Mouse (Mus musculus): ENCODE results near the gene Tkt. TPM values are rescaled to one million over a fixed set of nuclear protein-coding genes. Genes with fewer than 3 reads are reported as not detected.
"Not testable (repeated sequence)": the region's sequence is repeated elsewhere in the genome, so short reads cannot be mapped to it uniquely, and the experiment has no call there.

The Tkt gene
- polyA plus RNA-seq, 1 experiment from 2014 or later: 245 TPM

GRCm38 (mm10) chr14:30531896-30532295, 16.3 kb upstream of the Tkt start:
- no peak overlapping the region for H3K9ac ChIP-seq
- no peak overlapping the region for H3K4me3 ChIP-seq
- H3K27me3 ChIP-seq: no peaks in the 10 kb centered on the region
- no peak for ATAC-seq (ENCODE audit: insufficient number of reproducible peaks, insufficient read depth, low FRiP score, low TSS enrichment)
- H3K36me3 ChIP-seq: peaks cover 16% of the 10 kb centered on the region
- no peaks in the 10 kb centered on the region for H3K9me3 ChIP-seq
- H3K4me1 ChIP-seq: no peaks in the 10 kb centered on the region
- WGBS: 93% methylated on average over 6 of the region's 6 CpGs
- H3K4me2 ChIP-seq (replicated peaks): no peak overlapping the region
- no peak overlapping the region for H3K27ac ChIP-seq

DNA sequence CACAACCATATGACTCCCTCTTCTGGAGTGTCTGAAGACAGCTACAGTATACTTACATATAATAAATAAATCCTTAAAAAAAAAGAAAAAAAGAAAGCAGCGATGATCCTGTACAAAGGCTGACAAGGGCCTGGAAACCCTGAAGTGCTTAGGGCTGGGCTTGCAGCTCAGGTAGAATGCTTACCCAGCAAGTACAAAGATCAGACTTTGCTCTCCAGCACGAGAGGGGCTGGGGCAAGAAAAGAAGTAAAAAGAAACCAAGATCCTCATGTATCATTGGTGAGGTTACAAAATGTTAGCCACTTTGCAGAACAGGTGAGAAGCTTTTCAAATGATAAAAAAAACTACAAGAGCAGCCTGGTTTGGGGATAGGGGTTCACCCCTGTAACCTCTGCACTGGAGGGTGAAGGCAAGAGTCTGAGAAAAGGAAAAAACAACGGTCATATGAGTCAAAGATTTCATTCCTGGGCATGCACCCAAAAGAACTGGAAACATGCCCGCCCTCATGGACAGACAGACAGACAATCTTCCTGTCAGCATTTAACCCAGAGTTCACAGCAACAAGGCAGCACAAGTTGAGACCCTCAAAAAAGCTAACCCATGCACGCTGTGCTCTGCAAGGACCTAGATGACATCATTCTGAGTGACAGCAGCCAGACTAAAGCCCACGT, 14.2 kb upstream of the Tkt start:
- Histone ChIP-seq H3K4me1 (no peaks in the 10 kb centered on the region), H3K27ac (no peak overlapping the region), H3K4me3 (no peak overlapping the region), H3K4me2 (replicated peaks) (no peak overlapping the region), H3K9me3 (no peaks in the 10 kb centered on the region), H3K9ac (no peak overlapping the region), H3K27me3 (no peaks in the 10 kb centered on the region), H3K36me3 (peaks cover 3% of the 10 kb centered on the region; the same call in 1 of the 2 replicates)
- WGBS: 80% methylated on average over 6 of the region's 6 CpGs
- ATAC-seq (ENCODE audit: insufficient number of reproducible peaks, insufficient read depth, low FRiP score, low TSS enrichment): no peak

- H3K4me1 ChIP-seq: no peaks in the 10 kb centered on the region
- no peaks in the 10 kb centered on the region for H3K27me3 ChIP-seq
- H3K9ac ChIP-seq: no peak overlapping the region
- no peak overlapping the region for H3K4me2 ChIP-seq (replicated peaks)
- H3K36me3 ChIP-seq: no peaks in the 10 kb centered on the region
- H3K4me3 ChIP-seq: no peak overlapping the region
- no peaks in the 10 kb centered on the region for H3K9me3 ChIP-seq
- ATAC-seq (ENCODE audit: insufficient number of reproducible peaks, insufficient read depth, low FRiP score, low TSS enrichment): 0 out of 2 replicates have a peak, but pooled peaks have one; percentile 62
- 64% methylated on average over 10 of the region's 10 CpGs for WGBS
- H3K27ac ChIP-seq: no peak overlapping the region
Measured at GRCm38 (mm10) chr14:30541541-30541940, 6.6 kb upstream of the Tkt start.

DNA sequence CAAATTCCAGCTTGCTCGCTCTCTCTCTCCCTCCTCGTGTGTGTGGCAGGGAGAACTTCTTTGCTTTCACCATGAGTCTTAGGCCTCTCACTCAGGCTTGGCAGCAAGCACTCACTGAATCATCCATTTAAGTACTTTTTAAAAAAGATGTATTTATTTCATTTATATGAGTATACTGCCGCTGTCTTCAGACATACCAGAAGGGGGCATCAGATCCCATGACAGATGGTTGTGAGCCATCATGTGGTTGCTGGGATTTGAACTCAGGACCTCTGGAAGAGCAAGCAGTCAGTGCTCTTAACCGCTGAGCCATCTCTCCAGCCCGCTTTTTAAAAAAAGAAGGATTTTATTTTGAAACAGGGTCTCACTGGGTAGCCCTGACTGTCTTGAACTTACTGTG, 4.8 kb upstream of the Tkt start:
- not testable (repeated sequence) for H3K4me2 ChIP-seq (replicated peaks); H3K27me3 ChIP-seq; H3K9me3 ChIP-seq; H3K4me3 ChIP-seq; H3K9ac ChIP-seq; H3K36me3 ChIP-seq; H3K27ac ChIP-seq; H3K4me1 ChIP-seq; ATAC-seq (ENCODE audit: insufficient number of reproducible peaks, insufficient read depth, low FRiP score, low TSS enrichment)
- 74% methylated on average over 5 of the region's 5 CpGs for WGBS

GRCm38 (mm10) chr14:30548965-30549776, 1.0 kb downstream of the Tkt start:
- Histone ChIP-seq H3K27ac (peak overlapping the region; percentile 92), H3K9ac (peak overlapping the region; percentile 90), H3K4me3 (peak overlapping the region; percentile 68), H3K27me3 (no peaks in the 10 kb centered on the region), H3K36me3 (0 out of 2 replicates have a peak, but pooled peaks cover 1% of the 10 kb centered on the region), H3K4me1 (peaks cover 29% of the 10 kb centered on the region), H3K4me2 (replicated peaks) (peak overlapping the region; percentile 89), H3K9me3 (no peaks in the 10 kb centered on the region)
- WGBS: under 1% methylated on average over 64 of the region's 69 CpGs
- ATAC-seq (ENCODE audit: insufficient number of reproducible peaks, insufficient read depth, low FRiP score, low TSS enrichment): peak; percentile 90

GRCm38 (mm10) chr14:30549777-30550149, 1.6 kb downstream of the Tkt start:
- Histone ChIP-seq H3K27me3 (no peaks in the 10 kb centered on the region), H3K27ac (peak overlapping the region; percentile 92), H3K4me1 (peaks cover 29% of the 10 kb centered on the region), H3K4me2 (replicated peaks) (peak overlapping the region; percentile 89), H3K36me3 (0 out of 2 replicates have a peak, but pooled peaks cover 6% of the 10 kb centered on the region), H3K9ac (peak overlapping the region; percentile 90), H3K4me3 (peak overlapping the region; percentile 68), H3K9me3 (no peaks in the 10 kb centered on the region)
- WGBS: under 1% methylated on average over 10 of the region's 10 CpGs
- peak; percentile 1; the same call in 1 of the 2 replicates for ATAC-seq (ENCODE audit: insufficient number of reproducible peaks, insufficient read depth, low FRiP score, low TSS enrichment)

- WGBS: 34% methylated on average over 8 of the region's 8 CpGs
- Histone ChIP-seq H3K4me3 (peak overlapping the region; percentile 68), H3K4me1 (peaks cover 29% of the 10 kb centered on the region), H3K36me3 (0 out of 2 replicates have a peak, but pooled peaks cover 6% of the 10 kb centered on the region), H3K27ac (0 out of 2 replicates have a peak overlapping the region, but pooled peaks have one; percentile 92), H3K4me2 (replicated peaks) (peak overlapping the region; percentile 89), H3K9ac (peak overlapping the region; percentile 90), H3K9me3 (no peaks in the 10 kb centered on the region), H3K27me3 (no peaks in the 10 kb centered on the region)
- ATAC-seq (ENCODE audit: insufficient number of reproducible peaks, insufficient read depth, low FRiP score, low TSS enrichment): no peak
Measured at GRCm38 (mm10) chr14:30550232-30551070, 2.3 kb downstream of the Tkt start.

GRCm38 (mm10) chr14:30551509-30551908, 3.4 kb downstream of the Tkt start:
- Histone ChIP-seq H3K27ac (no peak overlapping the region), H3K36me3 (peaks cover 12% of the 10 kb centered on the region; the same call in 1 of the 2 replicates), H3K9ac (no peak overlapping the region), H3K27me3 (no peaks in the 10 kb centered on the region), H3K4me2 (replicated peaks) (peak overlapping the region; percentile 89), H3K4me1 (peaks cover 29% of the 10 kb centered on the region), H3K9me3 (no peaks in the 10 kb centered on the region), H3K4me3 (peak overlapping the region; percentile 68; the same call in 1 of the 2 replicates)
- ATAC-seq (ENCODE audit: insufficient number of reproducible peaks, insufficient read depth, low FRiP score, low TSS enrichment): no peak
- 78% methylated on average over 5 of the region's 5 CpGs for WGBS

DNA sequence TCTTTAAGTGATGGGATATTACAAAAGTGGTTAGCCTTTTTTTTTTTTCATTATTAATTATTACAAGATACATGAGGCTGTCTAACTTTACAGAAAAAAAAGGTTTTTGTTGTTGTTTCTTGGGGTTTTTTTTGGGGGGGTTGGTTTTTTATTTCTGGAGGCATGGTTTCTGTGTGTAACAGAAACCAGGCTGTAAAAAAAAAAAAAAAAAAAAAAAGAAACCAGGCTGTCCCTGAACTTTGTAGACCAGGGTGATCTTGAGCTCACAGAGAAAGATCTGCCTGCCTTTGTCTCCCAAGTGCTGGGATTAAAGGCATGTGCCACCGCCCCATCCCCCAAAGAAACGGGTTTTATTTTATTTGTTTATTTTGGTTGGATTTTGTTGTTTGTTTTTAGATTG, 3.8 kb downstream of the Tkt start:
- Histone ChIP-seq H3K36me3 (peaks cover 15% of the 10 kb centered on the region; the same call in 1 of the 2 replicates), H3K4me2 (replicated peaks) (peak overlapping the region; percentile 89), H3K4me1 (peaks cover 29% of the 10 kb centered on the region), H3K9me3 (no peaks in the 10 kb centered on the region), H3K27me3 (no peaks in the 10 kb centered on the region), H3K9ac (no peak overlapping the region), H3K27ac (no peak overlapping the region), H3K4me3 (no peak overlapping the region)
- 92% methylated on average over 2 of the region's 2 CpGs for WGBS
- no peak for ATAC-seq (ENCODE audit: insufficient number of reproducible peaks, insufficient read depth, low FRiP score, low TSS enrichment)

DNA sequence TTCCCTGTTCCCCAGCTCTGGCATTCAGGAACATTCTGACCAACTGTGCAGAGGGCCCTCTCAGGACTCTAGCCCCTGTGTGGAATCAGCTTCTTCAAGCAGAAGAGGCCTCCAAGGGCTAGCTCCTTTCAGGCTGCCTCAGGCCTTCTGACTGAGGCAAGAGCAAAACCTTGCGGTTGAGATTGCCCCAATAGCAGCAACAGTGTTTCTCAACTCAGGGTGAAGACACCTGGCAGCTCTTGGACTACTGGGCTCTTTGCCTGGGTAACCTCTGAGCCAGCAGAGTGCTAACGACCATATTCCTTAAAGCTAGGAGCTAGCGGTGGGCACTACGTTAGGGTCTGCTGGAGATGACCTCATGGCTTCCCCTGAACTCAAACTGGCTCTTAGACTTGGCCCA, 5.0 kb downstream of the Tkt start:
- H3K27me3 ChIP-seq: no peaks in the 10 kb centered on the region
- WGBS: 91% methylated on average over 4 of the region's 4 CpGs
- ATAC-seq (ENCODE audit: insufficient number of reproducible peaks, insufficient read depth, low FRiP score, low TSS enrichment): no peak
- H3K9me3 ChIP-seq: no peaks in the 10 kb centered on the region
- peaks cover 19% of the 10 kb centered on the region for H3K36me3 ChIP-seq
- peaks cover 25% of the 10 kb centered on the region for H3K4me1 ChIP-seq
- no peak overlapping the region for H3K4me3 ChIP-seq
- no peak overlapping the region for H3K4me2 ChIP-seq (replicated peaks)
- H3K9ac ChIP-seq: no peak overlapping the region
- no peak overlapping the region for H3K27ac ChIP-seq

DNA sequence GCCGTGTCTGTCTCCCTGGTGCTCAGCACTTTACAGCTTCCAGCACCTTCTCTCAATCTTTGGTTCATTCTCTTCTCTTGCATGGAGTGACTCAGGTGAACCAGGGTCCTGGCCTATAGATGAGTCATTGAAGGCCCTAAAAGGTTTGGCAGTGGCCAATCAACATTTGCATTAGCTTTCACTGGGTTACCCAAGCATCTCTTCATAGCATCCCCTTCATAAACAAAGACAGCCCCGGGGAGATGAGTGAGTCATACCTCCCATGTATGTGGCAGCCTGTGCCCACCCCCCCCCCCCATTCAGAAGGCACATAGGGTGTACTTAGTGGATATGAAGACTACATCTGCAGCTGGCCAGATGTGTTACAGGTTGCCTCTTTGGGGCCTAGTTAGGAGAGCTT, 8.5 kb downstream of the Tkt start:
- H3K4me1 ChIP-seq: peaks cover 1% of the 10 kb centered on the region
- H3K27ac ChIP-seq: no peak overlapping the region
- WGBS: 90% methylated on average over 2 of the region's 2 CpGs
- H3K9me3 ChIP-seq: no peaks in the 10 kb centered on the region
- ATAC-seq (ENCODE audit: insufficient number of reproducible peaks, insufficient read depth, low FRiP score, low TSS enrichment): no peak
- peaks cover 53% of the 10 kb centered on the region for H3K36me3 ChIP-seq
- no peak overlapping the region for H3K4me3 ChIP-seq
- no peaks in the 10 kb centered on the region for H3K27me3 ChIP-seq
- no peak overlapping the region for H3K9ac ChIP-seq
- H3K4me2 ChIP-seq (replicated peaks): no peak overlapping the region

Data from embryonic facial prominence, embryonic 12.5 days (tissue).